Mouse (Mus musculus) heart, postnatal 0 days (tissue): ENCODE results near the gene Tlr5. TPM values are rescaled to one million over a fixed set of nuclear protein-coding genes. Genes with fewer than 3 reads are reported as not detected.

Experiments
- ATAC-seq: fragments of 200-750 bp; cut with Nextera tagmentation; 2 replicates; pipeline ENCODE4 v1.8.0; 2017; ENCODE audit warnings: low read depth, moderate number of reproducible peaks, moderate library complexity; ENCODE audit not compliant: insufficient read depth
- DNase-seq: peaks from one replicate; pipeline ENCODE4 v3.0.0-alpha.2; 2016; ENCODE audit warnings: low spot score
- H3K27ac ChIP-seq: fragments of 300-500 bp; sonication (generic); 2 replicates; pipeline ENCODE4 v1.5.1; 2014; ENCODE audit warnings: low read depth, mild to moderate bottlenecking
- H3K27me3 ChIP-seq: fragments of 300-500 bp; sonication (generic); 2 replicates; pipeline ENCODE4 v1.6.1; 2014; ENCODE audit warnings: low read length, mixed read lengths; ENCODE audit not compliant: control insufficient read depth, insufficient read depth
- H3K36me3 ChIP-seq: fragments of 300-500 bp; sonication (generic); replicated peaks from 2 replicates; pipeline ENCODE4 v1.6.1; 2014; ENCODE audit warnings: low read length, mixed read lengths; ENCODE audit not compliant: control insufficient read depth, insufficient read depth
- H3K4me1 ChIP-seq: fragments of 300-500 bp; sonication (generic); 2 replicates; pipeline ENCODE4 v1.6.1; 2014; ENCODE audit warnings: antibody characterized with exemption; ENCODE audit not compliant: control insufficient read depth, insufficient read depth
- H3K4me2 ChIP-seq: fragments of 300-500 bp; sonication (generic); 2 replicates; pipeline ENCODE4 v1.6.1; 2014; ENCODE audit warnings: low read depth, mild to moderate bottlenecking, low read length, moderate library complexity
- H3K4me3 ChIP-seq: fragments of 300-500 bp; sonication (generic); 2 replicates; pipeline ENCODE4 v1.5.1; 2014; ENCODE audit warnings: low read depth, low read length
- H3K9ac ChIP-seq: fragments of 300-500 bp; sonication (generic); replicated peaks from 2 replicates; pipeline ENCODE4 v1.6.1; 2014; ENCODE audit warnings: low read depth, low read length, mixed read lengths
- H3K9me3 ChIP-seq: fragments of 300-500 bp; sonication (generic); replicated peaks from 2 replicates; pipeline ENCODE4 v1.6.1; 2016; ENCODE audit warnings: low read length; ENCODE audit not compliant: control insufficient read depth
- CTCF ChIP-seq: IDR thresholded peaks from 2 replicates; pipeline ENCODE4 v1.5.1; 2016; ENCODE audit warnings: antibody characterized with exemption, control low read depth, low read depth
- EP300 ChIP-seq: IDR thresholded peaks from 2 replicates; pipeline ENCODE4 v1.6.1; 2016; ENCODE audit warnings: antibody characterized with exemption, low read depth
- whole genome bisulfite sequencing: fragments of 180-500 bp; shearing (Covaris S2); extraction: QIAGEN DNeasy Blood & Tissue Kit; methylation state at CpG from one replicate; pipeline ENCODE4 v1.1.7; 2014; 5-methylcytosine and 5-hydroxymethylcytosine counted together
- polyA plus RNA-seq: library from polyadenylated mRNA; unstranded; fragments of >200 nt; fragmentation: Nextera tagmentation; extraction: Ambion mirVana; gene quantifications from 2 replicates; pipeline ENCODE4 v1.2.1, GENCODE M21; 2015
- total RNA-seq: library from RNA; depleted of rRNA; stranded (reverse); fragments of >200 nt; gene quantifications from 2 replicates; pipeline ENCODE4 v1.2.3, GENCODE M21; 2014; ENCODE audit warnings: low replicate concordance

Tlr5 gene
- total and polyA plus RNA-seq, 2 experiments from 2014 or later, result 0.92 to 1.3 TPM

GRCm38 (mm10) chr1:182959251-182959691 lies 4.7 kb downstream of the Tlr5 start:
- Histone ChIP-seq H3K9ac (peak overlapping the region; percentile 36; the same call in 1 of the 2 replicates), H3K36me3 (no peaks in the 10 kb centered on the region), H3K4me1 (peaks cover 7% of the 10 kb centered on the region), H3K4me3 (peak overlapping the region; percentile 52), H3K9me3 (no peaks in the 10 kb centered on the region), H3K4me2 (peak overlapping the region; percentile 80), H3K27me3 (no peaks in the 10 kb centered on the region), H3K27ac (peak overlapping the region; percentile 70)
- under 1% methylated on average over 17 of the region's 17 CpGs for WGBS
- TF ChIP-seq CTCF (no peak), EP300 (no peak)
- DNase-seq, result peak; percentile 64
- ATAC-seq, result peak; percentile 20; the same call in 1 of the 2 replicates

GRCm38 (mm10) chr1:182959811-182960455 lies 5.3 kb downstream of the Tlr5 start:
- ATAC-seq, result peak; percentile 81
- no peaks in the 10 kb centered on the region for H3K27me3 ChIP-seq
- peak overlapping the region; percentile 70 for H3K27ac ChIP-seq
- H3K4me2 ChIP-seq, result peak overlapping the region; percentile 80
- no peaks in the 10 kb centered on the region for H3K36me3 ChIP-seq
- WGBS, result under 1% methylated on average over 20 of the region's 20 CpGs
- peak; percentile 97 for TF ChIP-seq CTCF
- no peak for TF ChIP-seq EP300
- peak overlapping the region; percentile 52 for H3K4me3 ChIP-seq
- peaks cover 5% of the 10 kb centered on the region; the same call in 1 of the 2 replicates for H3K4me1 ChIP-seq
- DNase-seq, result peak; percentile 88
- no peaks in the 10 kb centered on the region for H3K9me3 ChIP-seq
- H3K9ac ChIP-seq, result peak overlapping the region; percentile 36; the same call in 1 of the 2 replicates

- ATAC-seq (no peak), DNase-seq (no peak)
- H3K4me1 ChIP-seq, result peaks cover 5% of the 10 kb centered on the region; the same call in 1 of the 2 replicates
- no peak overlapping the region for H3K27ac ChIP-seq
- H3K9me3 ChIP-seq, result no peaks in the 10 kb centered on the region
- no peaks in the 10 kb centered on the region for H3K36me3 ChIP-seq
- no peak overlapping the region for H3K4me3 ChIP-seq
- H3K4me2 ChIP-seq, result no peak overlapping the region
- WGBS, result 80% methylated on average over 5 of the region's 5 CpGs
- H3K9ac ChIP-seq, result no peak overlapping the region
- no peaks in the 10 kb centered on the region for H3K27me3 ChIP-seq
- TF ChIP-seq CTCF (no peak), EP300 (no peak)
These were observed 6.5 kb downstream of the Tlr5 start for GRCm38 (mm10) chr1:182961076-182961475.

- no peaks in the 10 kb centered on the region for H3K9me3 ChIP-seq
- TF ChIP-seq CTCF (0 out of 2 replicates have a peak, but pooled peaks have one; percentile 12), EP300 (no peak)
- H3K4me3 ChIP-seq, result no peak overlapping the region
- WGBS, result 55% methylated on average over 5 of the region's 5 CpGs
- no peak overlapping the region for H3K4me2 ChIP-seq
- no peaks in the 10 kb centered on the region for H3K36me3 ChIP-seq
- no peaks in the 10 kb centered on the region for H3K27me3 ChIP-seq
- H3K4me1 ChIP-seq, result 0 out of 2 replicates have a peak, but pooled peaks cover 2% of the 10 kb centered on the region
- no peak overlapping the region for H3K9ac ChIP-seq
- ATAC-seq, result no peak
- no peak overlapping the region for H3K27ac ChIP-seq
- no peak for DNase-seq
These were observed 8.7 kb downstream of the Tlr5 start for GRCm38 (mm10) chr1:182963329-182963728.

DNA sequence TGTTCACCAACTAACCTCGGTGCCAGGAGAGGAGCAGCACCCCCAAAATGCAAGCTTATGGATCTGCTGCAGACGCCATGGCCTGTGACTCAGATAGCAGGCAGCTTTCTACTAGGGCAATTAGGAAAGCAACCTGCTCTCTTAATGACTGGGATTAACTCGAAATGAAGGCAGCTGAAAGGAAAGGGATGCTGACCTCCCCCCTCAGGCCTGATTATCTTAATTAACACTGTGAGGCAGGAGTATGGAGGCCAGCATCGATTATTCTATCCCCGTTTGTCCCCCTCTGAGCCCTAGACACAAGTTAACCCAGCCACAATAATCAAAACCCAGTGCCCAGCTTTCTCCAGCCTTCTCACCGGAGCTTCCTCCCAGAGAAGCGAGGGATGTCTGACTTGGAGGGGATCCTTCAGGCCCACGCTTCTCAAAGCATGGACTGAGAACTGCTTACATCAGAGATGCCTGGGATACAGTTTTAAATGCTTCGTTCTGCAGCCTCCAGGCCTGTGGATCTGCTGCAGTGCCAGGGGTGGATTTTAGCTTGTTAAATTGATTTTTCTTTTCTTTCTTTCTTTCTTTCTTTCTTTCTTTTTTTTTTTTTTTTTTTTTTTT lies 10.4 kb downstream of the Tlr5 start:
- no peak for DNase-seq
- TF ChIP-seq EP300 (no peak), CTCF (no peak)
- no peaks in the 10 kb centered on the region for H3K27me3 ChIP-seq
- no peak for ATAC-seq
- no peaks in the 10 kb centered on the region for H3K4me1 ChIP-seq
- H3K27ac ChIP-seq, result no peak overlapping the region
- H3K9ac ChIP-seq, result no peak overlapping the region
- no peaks in the 10 kb centered on the region for H3K9me3 ChIP-seq
- WGBS, result 71% methylated on average over 9 of the region's 9 CpGs
- H3K4me3 ChIP-seq, result no peak overlapping the region
- H3K36me3 ChIP-seq, result no peaks in the 10 kb centered on the region
- H3K4me2 ChIP-seq, result no peak overlapping the region

DNA sequence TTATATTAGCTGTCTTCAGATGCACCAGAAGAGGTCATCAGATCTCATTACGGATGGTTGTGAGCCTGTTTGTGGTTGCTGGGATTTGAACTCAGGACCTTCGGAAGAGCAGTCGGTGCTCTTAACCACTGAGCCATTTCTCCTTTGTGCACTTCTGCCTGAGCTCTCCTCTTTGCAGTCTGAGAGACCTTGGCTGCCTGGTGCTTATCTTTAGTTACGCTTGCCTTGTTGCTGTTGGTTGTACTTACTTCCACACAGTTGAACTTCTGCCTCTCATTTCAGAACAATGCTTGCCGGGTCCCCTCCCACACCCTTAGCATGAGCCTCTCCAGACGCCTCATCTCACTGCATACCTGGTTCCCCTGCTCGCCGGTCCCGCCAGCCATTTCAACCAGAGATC lies 14.1 kb downstream of the Tlr5 start:
- ATAC-seq, result no peak
- no peak for DNase-seq
- TF ChIP-seq CTCF (no peak), EP300 (no peak)
- Histone ChIP-seq H3K4me2 (no peak overlapping the region), H3K9ac (no peak overlapping the region), H3K4me3 (no peak overlapping the region), H3K9me3 (no peaks in the 10 kb centered on the region), H3K36me3 (peaks cover 3% of the 10 kb centered on the region; the same call in 1 of the 2 replicates), H3K4me1 (no peaks in the 10 kb centered on the region), H3K27me3 (no peaks in the 10 kb centered on the region), H3K27ac (no peak overlapping the region)
- WGBS, result 68% methylated on average over 9 of the region's 9 CpGs
